Mouse (Mus musculus) testis, adult 2 months (tissue): ENCODE results near the gene Azin2. TPM values are rescaled to one million over a fixed set of nuclear protein-coding genes. Genes with fewer than 3 reads are reported as not detected.

Experiments used
- H3K27ac ChIP-seq: fragments of 200-500 bp; 2 replicates; pipeline ENCODE4 v1.5.1; 2012; ENCODE audit warnings: low read depth, low read length; ENCODE audit not compliant: control insufficient read depth, insufficient read depth
- H3K27me3 ChIP-seq: fragments of 200-500 bp; 2 replicates; pipeline ENCODE4 v1.6.1; 2012; ENCODE audit warnings: mild to moderate bottlenecking, low read length, moderate library complexity; ENCODE audit not compliant: control insufficient read depth, insufficient read depth
- H3K36me3 ChIP-seq: fragments of 200-500 bp; 2 replicates; pipeline ENCODE4 v1.6.1; 2012; ENCODE audit warnings: mild to moderate bottlenecking, low read length; ENCODE audit not compliant: control insufficient read depth, insufficient read depth
- H3K4me1 ChIP-seq: fragments of 200-500 bp; 2 replicates; pipeline ENCODE4 v1.6.1; 2012; ENCODE audit warnings: low read length; ENCODE audit not compliant: control insufficient read depth, insufficient read depth
- H3K4me3 ChIP-seq: fragments of 200-500 bp; 2 replicates; pipeline ENCODE4 v1.5.1; 2012; ENCODE audit warnings: low read depth, mild to moderate bottlenecking, low read length, moderate library complexity, mixed read lengths; ENCODE audit not compliant: control insufficient read depth
- CTCF ChIP-seq: fragments of 200-500 bp; IDR thresholded peaks from 2 replicates; pipeline ENCODE4 v1.5.1; 2012; ENCODE audit warnings: low read depth, mild to moderate bottlenecking, inconsistent platforms, low read length, moderate library complexity; ENCODE audit not compliant: control insufficient read depth, insufficient read depth, insufficient replicate concordance
- POLR2A ChIP-seq: fragments of 200-500 bp; IDR thresholded peaks from 2 replicates; pipeline ENCODE4 v1.6.1; 2012; ENCODE audit warnings: low read depth, mild to moderate bottlenecking, inconsistent platforms, low read length, moderate library complexity; ENCODE audit not compliant: control insufficient read depth
- polyA plus RNA-seq: library from polyadenylated mRNA; depleted of rRNA; stranded (reverse); fragments of >200 nt; gene quantifications from 2 replicates; pipeline ENCODE4 v1.2.3, GENCODE M21; 2012

Gene Azin2
- polyA plus RNA-seq, 1 experiment, result 213 TPM

DNA sequence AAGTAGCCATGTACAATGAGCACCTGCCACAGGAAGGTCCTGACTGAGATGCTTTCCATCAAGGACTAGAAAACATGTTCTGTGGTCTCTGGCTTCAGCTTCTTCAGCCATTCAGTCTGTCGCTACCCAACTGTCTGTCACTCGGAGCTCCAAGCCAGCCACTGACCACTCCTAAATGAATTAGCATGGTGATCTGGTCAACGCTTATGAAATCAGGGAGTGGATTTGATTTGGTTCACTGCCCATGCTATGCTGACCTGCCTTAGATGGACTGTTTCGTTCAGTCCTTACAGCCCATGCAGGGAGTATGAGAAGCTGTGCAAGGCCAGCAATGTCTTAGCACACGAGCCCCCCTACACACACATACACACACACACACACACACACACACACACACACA is 8.4 kb downstream of the Azin2 start:
- no peak overlapping the region for H3K4me3 ChIP-seq
- peaks cover 3% of the 10 kb centered on the region; the same call in 1 of the 2 replicates for H3K4me1 ChIP-seq
- H3K36me3 ChIP-seq, result no peaks in the 10 kb centered on the region
- TF ChIP-seq POLR2A (no peak), CTCF (no peak)
- H3K27ac ChIP-seq, result no peak overlapping the region
- no peaks in the 10 kb centered on the region for H3K27me3 ChIP-seq

DNA sequence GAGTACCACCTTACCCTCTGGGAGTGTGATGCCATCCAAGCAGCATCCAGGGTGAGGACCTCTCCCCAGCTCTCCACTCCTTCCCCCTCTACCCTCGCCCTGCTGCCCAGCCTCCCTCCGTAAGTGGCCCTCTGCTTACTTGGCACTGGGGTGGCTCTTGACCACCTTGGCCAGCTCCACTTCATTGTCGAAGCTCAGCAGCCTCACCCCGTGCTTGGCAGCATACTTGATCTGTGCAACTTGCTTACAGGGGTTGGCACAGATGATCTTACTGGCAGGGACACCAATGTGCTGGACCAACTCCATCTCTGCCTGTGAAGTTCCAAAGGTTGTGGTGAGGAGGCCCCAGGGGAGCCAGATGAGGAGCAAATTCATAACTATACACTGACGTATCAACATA is 11.8 kb downstream of the Azin2 start:
- no peaks in the 10 kb centered on the region for H3K36me3 ChIP-seq
- TF ChIP-seq CTCF (no peak), POLR2A (no peak)

DNA sequence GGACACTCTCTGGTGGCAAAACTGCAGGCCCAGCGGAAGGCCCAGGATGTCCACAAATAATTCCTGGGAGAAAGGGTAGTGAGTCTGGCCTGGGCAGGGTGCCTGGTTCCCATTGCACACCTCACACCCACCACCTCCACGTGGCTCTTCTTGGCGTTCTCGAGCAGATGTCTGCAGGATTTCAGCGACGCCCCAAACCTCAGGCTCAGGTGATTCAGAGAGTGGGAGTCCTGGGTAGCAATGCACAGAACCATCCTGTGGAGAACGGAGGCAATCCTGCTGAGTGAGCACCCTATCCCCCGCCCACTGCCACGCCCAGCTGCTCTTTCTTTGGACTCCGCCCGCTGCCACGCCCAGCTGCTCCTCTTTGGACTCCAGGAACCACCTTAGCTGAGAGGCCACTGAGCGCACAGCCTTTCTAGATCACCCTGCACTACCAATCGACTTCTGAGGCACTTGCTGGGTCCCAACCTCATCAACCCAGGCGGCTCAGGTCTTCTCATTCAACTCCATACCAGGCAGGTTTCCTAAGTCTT is 12.7 kb downstream of the Azin2 start:
- no peak overlapping the region for H3K27ac ChIP-seq
- no peak overlapping the region for H3K4me3 ChIP-seq
- H3K36me3 ChIP-seq, result no peaks in the 10 kb centered on the region
- peaks cover 12% of the 10 kb centered on the region for H3K4me1 ChIP-seq
- TF ChIP-seq CTCF (no peak), POLR2A (no peak)
- H3K27me3 ChIP-seq, result no peaks in the 10 kb centered on the region

More for the DNA sequence above, 11.8 kb downstream of the Azin2 start:
- H3K4me1 ChIP-seq, result peaks cover 12% of the 10 kb centered on the region
- H3K27ac ChIP-seq, result no peak overlapping the region
- H3K27me3 ChIP-seq, result no peaks in the 10 kb centered on the region
- no peak overlapping the region for H3K4me3 ChIP-seq

DNA sequence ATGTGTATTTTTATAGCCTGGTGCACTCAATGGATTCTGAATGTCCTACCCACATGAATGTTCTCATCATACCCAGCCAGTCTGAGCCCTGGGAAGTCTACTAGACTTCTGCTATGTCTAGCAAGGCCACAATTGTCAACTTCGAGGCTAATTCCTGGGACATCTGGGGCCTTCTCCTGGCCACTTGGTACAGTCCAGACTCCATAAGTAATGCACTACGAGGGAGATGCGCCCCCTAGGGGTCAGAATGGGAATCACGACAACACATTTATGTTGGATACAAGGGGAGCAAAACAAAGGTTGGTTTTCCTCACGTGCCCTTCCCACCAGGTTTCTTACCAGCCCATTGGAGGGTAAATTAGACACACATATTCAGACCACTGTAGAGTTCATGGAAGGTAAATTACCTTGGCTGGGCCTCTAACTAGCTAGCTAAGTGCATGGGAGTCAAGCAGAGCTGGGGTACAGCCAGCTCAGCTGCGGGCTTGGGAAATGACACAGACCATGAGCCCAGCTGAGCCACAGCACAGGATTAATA is 14.0 kb downstream of the Azin2 start:
- Histone ChIP-seq H3K27ac (no peak overlapping the region), H3K4me3 (no peak overlapping the region), H3K4me1 (peaks cover 12% of the 10 kb centered on the region), H3K27me3 (no peaks in the 10 kb centered on the region), H3K36me3 (no peaks in the 10 kb centered on the region)
- peak; percentile 63; the same call in 1 of the 2 replicates for TF ChIP-seq CTCF
- TF ChIP-seq POLR2A, result no peak

DNA sequence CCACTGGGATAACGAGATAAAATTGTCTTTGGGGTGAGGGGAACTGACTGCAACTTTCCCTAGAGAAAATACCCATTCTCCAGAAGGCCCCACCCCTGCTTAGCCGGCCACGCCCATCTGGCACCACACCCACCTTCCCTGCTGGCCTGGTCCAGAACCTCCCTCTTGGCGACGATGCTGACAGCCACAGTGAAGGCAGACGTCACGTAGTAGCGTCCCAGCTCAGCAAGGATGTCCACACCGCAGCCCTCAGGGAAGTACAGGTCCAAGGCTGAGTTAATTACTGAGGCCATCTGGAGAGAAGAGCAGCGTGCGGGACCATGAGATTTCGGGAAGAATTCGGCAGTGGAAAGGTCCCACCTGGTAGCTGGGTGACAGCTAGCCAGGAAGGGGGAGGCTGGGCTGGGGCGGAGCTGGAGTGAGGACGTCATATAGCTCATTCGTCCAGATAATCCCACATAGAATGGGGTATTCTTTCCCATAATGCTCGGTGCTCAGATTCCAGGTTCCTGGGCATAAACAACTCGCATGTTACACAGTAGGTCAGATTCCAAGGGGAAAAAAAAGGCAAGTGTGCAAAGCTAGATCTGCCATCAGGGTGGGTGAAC is 14.8 kb downstream of the Azin2 start:
- no peaks in the 10 kb centered on the region for H3K36me3 ChIP-seq
- H3K27me3 ChIP-seq, result no peaks in the 10 kb centered on the region
- H3K4me3 ChIP-seq, result peak overlapping the region; percentile 54
- H3K27ac ChIP-seq, result no peak overlapping the region
- H3K4me1 ChIP-seq, result peaks cover 12% of the 10 kb centered on the region
- TF ChIP-seq CTCF, result no peak
- TF ChIP-seq POLR2A, result peak; percentile 46; the same call in 1 of the 2 replicates

DNA sequence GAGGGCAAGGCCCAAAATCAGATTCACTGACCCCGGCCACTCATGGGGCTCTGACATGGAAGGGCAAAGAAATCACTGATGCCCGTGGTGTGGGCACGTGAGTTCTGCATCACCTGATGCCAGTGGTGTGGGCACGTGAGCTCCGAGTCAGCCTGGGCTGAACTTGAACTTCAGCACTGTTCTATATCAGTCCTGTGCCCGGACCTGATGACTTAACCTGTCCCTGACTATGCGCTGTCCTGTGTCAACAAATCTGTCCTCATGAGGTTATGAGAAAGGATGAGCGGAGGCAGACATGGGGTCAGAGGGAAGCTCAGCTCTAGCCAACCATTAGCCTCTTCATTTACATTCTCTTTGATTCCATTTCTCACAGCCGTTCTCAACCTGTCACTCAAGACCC is 15.5 kb downstream of the Azin2 start:
- no peaks in the 10 kb centered on the region for H3K27me3 ChIP-seq
- no peaks in the 10 kb centered on the region for H3K36me3 ChIP-seq

DNA sequence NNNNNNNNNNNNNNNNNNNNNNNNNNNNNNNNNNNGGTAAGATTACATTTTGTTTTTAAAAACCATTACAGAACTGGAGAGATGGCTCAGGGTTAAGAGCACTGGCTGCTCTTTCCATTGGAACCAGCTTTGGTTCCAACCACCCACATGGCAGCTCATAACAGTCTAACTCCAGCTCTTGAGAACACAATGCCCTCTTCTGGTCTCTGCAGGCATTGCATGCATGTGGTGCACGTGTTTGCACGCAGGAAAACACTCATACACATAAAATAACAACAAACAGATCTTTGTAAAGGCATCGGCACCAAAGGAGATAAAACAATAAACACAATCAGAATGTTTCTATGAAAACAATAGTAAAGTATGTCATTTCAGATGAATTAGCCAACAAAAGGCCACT is 19.9 kb downstream of the Azin2 start:
- no peak overlapping the region for H3K4me3 ChIP-seq
- H3K27ac ChIP-seq, result no peak overlapping the region
- no peaks in the 10 kb centered on the region for H3K36me3 ChIP-seq
- H3K4me1 ChIP-seq, result peaks cover 6% of the 10 kb centered on the region
- no peaks in the 10 kb centered on the region for H3K27me3 ChIP-seq
- peak; percentile 38; the same call in 1 of the 2 replicates for TF ChIP-seq CTCF
- TF ChIP-seq POLR2A, result no peak

More for the DNA sequence above, 15.5 kb downstream of the Azin2 start:
- peaks cover 12% of the 10 kb centered on the region for H3K4me1 ChIP-seq
- H3K27ac ChIP-seq, result no peak overlapping the region
- TF ChIP-seq POLR2A, result no peak
- no peak for TF ChIP-seq CTCF
- H3K4me3 ChIP-seq, result peak overlapping the region; percentile 77
